Comparison of ENCODE assay signal across 23 mouse cellular contexts in the genomic region with DNA sequence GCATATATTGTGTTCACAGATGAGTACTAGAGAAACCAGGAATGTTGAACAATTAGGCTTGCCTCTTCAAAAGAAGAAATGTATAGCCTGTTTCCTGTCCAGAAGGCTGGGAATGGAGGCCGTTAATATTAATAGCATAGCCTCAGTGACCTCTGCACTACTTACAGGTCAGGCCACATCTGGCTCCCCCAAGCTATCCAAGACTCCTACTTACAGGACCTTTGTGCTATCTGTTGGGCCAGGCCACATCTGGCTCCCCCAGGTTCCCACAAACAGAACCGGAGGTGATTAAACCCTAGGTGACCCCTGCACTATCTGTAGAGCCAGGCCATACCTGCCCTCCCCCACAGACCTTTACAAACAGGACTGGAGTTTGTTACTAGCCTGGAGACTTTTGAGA.
A peak's percentile ranks its signal among the peaks of the same experiment; 100 is the strongest.
DNase-seq lines count a peak whose midpoint lies in the region; ATAC-seq lines count a peak whose summit lies in the region.
"Had no signal": no experiment of that assay in that cellular context is flagged by ENCODE, and none has a peak within 500 bp of the region (broad histone marks: within the 10 kb centered on the region; RNA-seq: fewer than 3 reads in every experiment).

No protein-coding gene starts in this region.

- WGBS in hindbrain, embryonic 10.5 days = 54% methylated on average over 2 of the region's 2 CpGs
- 60% methylated on average over 2 of the region's 2 CpGs for WGBS in hindbrain, embryonic 12.5 days
- 34% methylated on average over 2 of the region's 2 CpGs for WGBS in embryonic facial prominence, embryonic 10.5 days
- 4% methylated on average over 2 of the region's 2 CpGs for WGBS in limb, embryonic 11.5 days

- no peak for ATAC-seq in hindbrain, embryonic 12.5 days (ENCODE audit: low FRiP score)
- ATAC-seq in limb, embryonic 11.5 days (ENCODE audit: insufficient number of reproducible peaks, low FRiP score, low TSS enrichment, low read depth) = no peak
- ATAC-seq in cerebellum, adult (ENCODE audit: insufficient number of reproducible peaks, low FRiP score, low TSS enrichment) = no peak
- no peak for ATAC-seq in granulocyte monocyte progenitor cell, adult 5-6 weeks (replicated peaks; ENCODE audit: poor library complexity, severe bottlenecking)
- ATAC-seq: forebrain, embryonic 16.5 days; hindbrain, postnatal 0 days; intestine, embryonic 15.5 days had no signal

- H3K36me3 ChIP-seq in hindbrain, embryonic 10.5 days = no peaks in the 10 kb centered on the region
- no peaks in the 10 kb centered on the region for H3K36me3 ChIP-seq in hindbrain, embryonic 12.5 days
- no peaks in the 10 kb centered on the region for H3K36me3 ChIP-seq in embryonic facial prominence, embryonic 10.5 days (replicated peaks)
- H3K36me3 ChIP-seq in limb, embryonic 11.5 days (ENCODE audit: control insufficient read depth, insufficient read depth, low read length) = no peaks in the 10 kb centered on the region
- H3K36me3 ChIP-seq: embryonic facial prominence, embryonic 13.5 days; forebrain, embryonic 12.5 days; heart, embryonic 13.5 days; hindbrain, embryonic 13.5 days; intestine, embryonic 15.5 days had no signal

- peaks cover 20% of the 10 kb centered on the region for H3K4me1 ChIP-seq in hindbrain, embryonic 10.5 days (replicated peaks)
- no peaks in the 10 kb centered on the region; the same call in 1 of the 2 replicates for H3K4me1 ChIP-seq in hindbrain, embryonic 12.5 days
- peaks cover 18% of the 10 kb centered on the region for H3K4me1 ChIP-seq in embryonic facial prominence, embryonic 10.5 days
- H3K4me1 ChIP-seq in limb, embryonic 11.5 days (ENCODE audit: control insufficient read depth, insufficient read depth, low read length) = peaks cover 7% of the 10 kb centered on the region
- H3K4me1 ChIP-seq: embryonic facial prominence, embryonic 13.5 days; intestine, embryonic 15.5 days had no signal

- no peak overlapping the region for H3K9ac ChIP-seq in hindbrain, embryonic 12.5 days
- no peak overlapping the region for H3K9ac ChIP-seq in limb, embryonic 11.5 days (ENCODE audit: low read length)
- H3K9ac ChIP-seq: embryonic facial prominence, embryonic 13.5 days; forebrain, embryonic 12.5 days; heart, embryonic 13.5 days; hindbrain, embryonic 13.5 days; intestine, embryonic 15.5 days had no signal

- no peaks in the 10 kb centered on the region for H3K9me3 ChIP-seq in hindbrain, embryonic 10.5 days
- no peaks in the 10 kb centered on the region for H3K9me3 ChIP-seq in hindbrain, embryonic 12.5 days (replicated peaks)
- H3K9me3 ChIP-seq in embryonic facial prominence, embryonic 10.5 days = no peaks in the 10 kb centered on the region
- H3K9me3 ChIP-seq in limb, embryonic 11.5 days (ENCODE audit: control insufficient read depth, low read length) = no peaks in the 10 kb centered on the region
- H3K9me3 ChIP-seq: embryonic facial prominence, embryonic 13.5 days; forebrain, embryonic 12.5 days; heart, embryonic 13.5 days; hindbrain, embryonic 13.5 days; intestine, embryonic 15.5 days had no signal

- no peak overlapping the region for H3K4me3 ChIP-seq in hindbrain, embryonic 10.5 days
- no peak overlapping the region for H3K4me3 ChIP-seq in hindbrain, embryonic 12.5 days
- H3K4me3 ChIP-seq in embryonic facial prominence, embryonic 10.5 days = no peak overlapping the region
- H3K4me3 ChIP-seq in limb, embryonic 11.5 days (ENCODE audit: low read depth, low read length) = no peak overlapping the region
- H3K4me3 ChIP-seq: embryonic facial prominence, embryonic 13.5 days; forebrain, embryonic 12.5 days; heart, embryonic 13.5 days; hindbrain, embryonic 13.5 days; intestine, embryonic 15.5 days had no signal

- no peaks in the 10 kb centered on the region for H3K27me3 ChIP-seq in hindbrain, embryonic 10.5 days (ENCODE audit: insufficient read depth, poor library complexity, severe bottlenecking)
- no peaks in the 10 kb centered on the region for H3K27me3 ChIP-seq in hindbrain, embryonic 12.5 days
- H3K27me3 ChIP-seq in embryonic facial prominence, embryonic 10.5 days (replicated peaks; ENCODE audit: low read depth, poor library complexity, severe bottlenecking) = no peaks in the 10 kb centered on the region
- H3K27me3 ChIP-seq in limb, embryonic 11.5 days (ENCODE audit: control insufficient read depth, insufficient read depth, low read length) = no peaks in the 10 kb centered on the region
- H3K27me3 ChIP-seq: embryonic facial prominence, embryonic 13.5 days; forebrain, embryonic 12.5 days; heart, embryonic 13.5 days; hindbrain, embryonic 13.5 days; intestine, embryonic 15.5 days had no signal

- H3K27ac ChIP-seq in hindbrain, embryonic 10.5 days = peak overlapping the region; percentile 23; the same call in 1 of the 2 replicates
- H3K27ac ChIP-seq in hindbrain, embryonic 12.5 days = no peak overlapping the region
- no peak overlapping the region; the same call in 1 of the 2 replicates for H3K27ac ChIP-seq in embryonic facial prominence, embryonic 10.5 days (replicated peaks)
- H3K27ac ChIP-seq in limb, embryonic 11.5 days (replicated peaks; ENCODE audit: low read depth, low read length) = no peak overlapping the region
- H3K27ac ChIP-seq: embryonic facial prominence, embryonic 13.5 days; forebrain, embryonic 12.5 days; heart, embryonic 13.5 days; hindbrain, embryonic 13.5 days; hindbrain, postnatal 0 days; intestine, embryonic 15.5 days had no signal

- peak; percentile 22 for DNase-seq in hindbrain, embryonic 10.5 days (ENCODE audit: low spot score)
- peak; percentile 64 for DNase-seq in embryo, embryonic 10 days (ENCODE audit: low spot score)
- DNase-seq in embryonic facial prominence, embryonic 10.5 days (ENCODE audit: low spot score) = peak; percentile 31
- DNase-seq in limb, embryonic 11.5 days (ENCODE audit: low spot score) = peak; percentile 55
- DNase-seq in adrenal gland, postnatal 4 days (ENCODE audit: low spot score in 2 of 2) = no peak
- DNase-seq: adrenal gland, adult 8-10 months; adrenal gland, postnatal 36 days; cerebellum, adult 11-12 months; cerebellum, adult 9-10 months; cerebellum, postnatal 25 days; gastrocnemius, postnatal 14 days; heart, adult 11 months; heart, postnatal 36 days had no signal

- H3K4me2 ChIP-seq in hindbrain, embryonic 12.5 days (replicated peaks) = no peak overlapping the region
- H3K4me2 ChIP-seq in limb, embryonic 11.5 days (ENCODE audit: low read depth, severe bottlenecking) = no peak overlapping the region
- H3K4me2 ChIP-seq: embryonic facial prominence, embryonic 13.5 days; forebrain, embryonic 12.5 days; heart, embryonic 13.5 days; hindbrain, embryonic 13.5 days; intestine, embryonic 15.5 days had no signal

Comparison
In these comparisons a context has a peak if more than half of its experiments do, and no peak if none do; other contexts are left out.
1. DNase-seq: peak in hindbrain, embryonic 10.5 days (single experiment), embryo, embryonic 10 days (single experiment), embryonic facial prominence, embryonic 10.5 days (single experiment) and limb, embryonic 11.5 days (single experiment); none in adrenal gland, postnatal 4 days (0 of 2).